Mouse (Mus musculus) lung, adult 2 months (tissue): Measurements from ENCODE around the gene Rarres1. TPM values are rescaled to one million over a fixed set of nuclear protein-coding genes. Genes with fewer than 3 reads are reported as not detected.
A peak's percentile ranks its signal among the peaks of the same experiment; 100 is the strongest.

ENCODE experiments used
- DNase-seq: peaks from one replicate; pipeline ENCODE4 v3.0.0; 2022
- H3K4me1 ChIP-seq: fragments of 200-500 bp; 2 replicates; pipeline ENCODE4 v1.6.1; 2011; ENCODE audit warnings: low read length; ENCODE audit not compliant: control insufficient read depth, insufficient read depth
- H3K4me3 ChIP-seq: fragments of 200-500 bp; replicated peaks from 2 replicates; pipeline ENCODE3; 2011; ENCODE audit warnings: low read depth, mild to moderate bottlenecking, control low read depth, low read length; ENCODE audit errors: extremely low read depth
- CTCF ChIP-seq: fragments of 200-500 bp; IDR thresholded peaks from 2 replicates; pipeline ENCODE4 v1.5.1; 2011; ENCODE audit warnings: mild to moderate bottlenecking, low read length, control low read depth; ENCODE audit not compliant: insufficient read depth
- POLR2A ChIP-seq: fragments of 200-500 bp; IDR thresholded peaks from 2 replicates; pipeline ENCODE4 v1.6.1; 2011; ENCODE audit warnings: low read depth, mild to moderate bottlenecking, control low read depth, low read length, borderline replicate concordance; ENCODE audit errors: extremely low read depth
- WGBS: fragments of 180-500 bp; shearing (Covaris S2); methylation state at CpG from one replicate; pipeline ENCODE4 v1.1.7; 2018; 5-methylcytosine and 5-hydroxymethylcytosine counted together
- polyA plus RNA-seq: library from polyadenylated mRNA; depleted of rRNA; stranded (reverse); fragments of >200 nt; gene quantifications from 2 replicates; pipeline ENCODE4 v1.2.3, GENCODE M21; 2012; rRNA removed

Rarres1 gene
- polyA plus RNA-seq, 1 experiment: 1.1 TPM

DNA sequence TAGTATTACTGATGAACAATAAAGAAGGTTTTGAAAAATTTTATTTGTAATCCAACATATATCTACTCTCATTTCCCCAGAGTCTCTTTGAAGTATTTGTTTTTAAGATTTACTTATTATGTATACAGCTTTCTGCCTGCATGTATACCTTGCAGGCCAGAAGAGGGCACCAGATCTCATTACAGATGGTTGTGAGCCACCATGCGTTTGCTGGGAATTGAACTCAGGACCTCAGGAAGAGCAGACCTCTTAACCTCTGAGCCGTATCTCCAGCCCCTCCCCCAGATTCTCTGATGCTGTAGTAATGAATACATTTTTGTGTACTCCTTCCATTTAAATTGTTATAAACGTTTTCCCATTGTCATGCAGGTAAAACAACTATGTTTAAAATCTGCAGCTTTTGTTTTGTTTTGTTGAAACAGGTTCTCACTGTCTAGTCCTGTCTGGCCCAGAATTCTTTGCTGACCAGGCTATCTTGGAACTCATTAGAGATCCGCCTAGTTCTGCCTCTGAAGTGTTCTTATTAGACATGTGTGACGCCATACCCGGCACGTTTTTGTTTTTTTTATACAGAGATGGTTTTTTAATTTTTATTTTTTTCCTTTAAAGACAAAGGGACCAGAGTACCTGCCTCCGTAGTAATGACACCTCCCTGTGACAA lies 85.9 kb downstream of the Rarres1 start:
- no peak for DNase-seq
- no peak for TF ChIP-seq POLR2A
- TF ChIP-seq CTCF: no peak
- Histone ChIP-seq H3K4me1 (peaks cover 4% of the 10 kb centered on the region; the same call in 1 of the 2 replicates), H3K4me3 (peak overlapping the region; percentile 90)
- 26% methylated on average over 8 of the region's 8 CpGs for WGBS

Other genes starting within 250 kb of the Rarres1 start
- gene Mlf1, start 141.4 kb downstream of the Rarres1 start, polyA plus RNA-seq: 4.6 and 6.8 TPM in 2 replicates
- gene Gm17402, start 140.4 kb downstream of the Rarres1 start, polyA plus RNA-seq: not detected in 2 replicates
- gene Gfm1, start 85.4 kb downstream of the Rarres1 start, polyA plus RNA-seq: 9.5 and 13.6 TPM in 2 replicates
- 82.6 and 99.1 TPM in 2 replicates for gene Lxn, start 51.6 kb downstream of the Rarres1 start, polyA plus RNA-seq
- 45.2 and 47.6 TPM in 2 replicates for gene Mfsd1, start 67.2 kb upstream of the Rarres1 start, polyA plus RNA-seq